Mouse (Mus musculus) small intestine, adult 10 weeks (tissue): ENCODE data around the gene Mospd3. TPM values are rescaled to one million over a fixed set of nuclear protein-coding genes. Genes with fewer than 3 reads are reported as not detected.

Experiments
- polyA plus RNA-seq: library from polyadenylated mRNA; stranded (reverse); fragments of 350-450 nt; fragmentation: Illumina TruSeq; extraction: RNeasy Lipid Tissue Mini Kit (QIAGEN cat#74804); gene quantifications from one replicate; pipeline ENCODE4 v1.2.3, GENCODE M21; 2014; ENCODE audit warnings: low replicate concordance

The Mospd3 gene
- not detected for polyA plus RNA-seq

DNA sequence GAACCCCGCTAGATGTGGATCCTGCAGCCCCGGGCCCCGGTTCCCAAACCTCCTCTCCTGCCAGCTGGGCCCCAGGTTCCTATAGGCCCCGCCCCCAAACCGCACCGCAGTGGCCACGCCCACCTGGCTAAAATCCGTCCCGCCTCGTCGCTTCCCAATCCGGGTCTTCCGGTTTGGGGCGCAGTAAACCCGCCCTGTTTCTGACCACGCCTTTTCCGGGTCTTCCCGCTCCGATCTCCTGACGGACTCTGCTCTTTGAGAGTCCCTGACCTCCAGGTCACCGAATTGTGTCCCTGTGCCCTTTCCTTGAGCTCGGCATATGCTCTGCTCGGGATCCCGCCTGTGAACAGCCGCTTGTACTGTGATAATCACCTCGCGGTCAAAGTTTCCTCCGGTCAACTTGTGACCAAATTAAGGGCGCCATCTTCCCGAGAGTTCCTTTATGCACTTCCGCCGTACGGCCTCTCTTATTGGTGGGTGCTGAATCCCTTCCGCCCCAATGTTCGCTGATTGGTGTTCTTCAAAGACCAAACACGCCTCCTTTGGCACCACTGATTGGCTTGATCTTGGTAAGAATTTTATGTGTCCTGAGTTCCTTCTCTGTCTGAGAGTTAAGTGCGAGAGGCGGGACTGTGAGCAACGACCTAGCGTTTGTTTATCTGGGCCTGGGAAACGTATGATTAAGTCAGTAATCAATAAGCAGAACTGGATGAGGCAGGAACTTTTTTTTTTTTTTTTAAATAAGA, at the start of gene Mospd3:
TSS of gene Mospd3 (minus strand) at position 440 of the 746 bp plus-strand sequence.

DNA sequence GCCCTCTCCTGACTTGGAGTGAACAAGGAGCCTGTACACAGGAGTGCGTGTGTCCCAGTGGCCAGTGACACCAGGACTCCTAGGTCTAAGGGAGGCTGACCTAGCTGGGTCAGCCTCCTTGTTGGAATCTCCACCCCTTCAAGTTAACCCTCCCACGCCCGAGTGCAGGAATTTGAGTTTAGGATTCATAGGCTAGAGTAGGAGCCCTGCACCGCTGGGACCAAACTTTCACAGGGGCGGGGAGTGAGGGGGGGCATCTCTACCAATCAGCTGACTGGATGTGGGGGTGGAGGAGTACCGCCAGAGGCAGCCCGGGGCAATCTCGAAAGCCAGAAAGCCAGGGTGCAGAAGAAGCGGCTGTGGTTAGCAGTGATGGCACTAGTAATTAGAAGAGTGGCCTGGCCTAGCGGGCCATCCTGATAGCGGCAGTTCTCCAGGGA, 44.8 kb upstream of the Mospd3 start, which contains the start of gene Irs3:
TSS of gene Irs3 (minus strand) at position 63 of the 440 bp plus-strand sequence.

DNA sequence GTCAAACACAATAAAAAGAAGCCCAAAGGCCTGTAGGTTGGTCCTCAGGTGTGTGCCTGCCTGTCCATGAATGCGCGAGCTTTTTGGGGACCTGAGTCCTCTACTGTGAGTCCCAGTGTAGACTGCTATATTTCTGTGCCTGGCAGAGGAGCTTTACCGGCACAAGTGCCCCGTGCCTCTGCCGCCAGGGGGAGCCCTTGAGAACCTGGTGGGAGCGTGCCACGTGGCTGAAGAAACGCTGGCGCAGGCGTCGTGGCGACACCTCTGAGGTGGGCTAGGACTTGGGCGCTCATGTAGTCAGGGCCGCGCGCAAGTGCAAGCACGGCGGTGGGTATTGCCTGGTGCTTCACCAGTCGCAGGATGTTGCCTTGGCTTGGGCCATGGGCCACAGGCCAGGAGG, 40.2 kb upstream of the Mospd3 start, which contains the start of gene Sap25:
TSS of gene Sap25 (plus strand) at position 281 of the 400 bp plus-strand sequence.

DNA sequence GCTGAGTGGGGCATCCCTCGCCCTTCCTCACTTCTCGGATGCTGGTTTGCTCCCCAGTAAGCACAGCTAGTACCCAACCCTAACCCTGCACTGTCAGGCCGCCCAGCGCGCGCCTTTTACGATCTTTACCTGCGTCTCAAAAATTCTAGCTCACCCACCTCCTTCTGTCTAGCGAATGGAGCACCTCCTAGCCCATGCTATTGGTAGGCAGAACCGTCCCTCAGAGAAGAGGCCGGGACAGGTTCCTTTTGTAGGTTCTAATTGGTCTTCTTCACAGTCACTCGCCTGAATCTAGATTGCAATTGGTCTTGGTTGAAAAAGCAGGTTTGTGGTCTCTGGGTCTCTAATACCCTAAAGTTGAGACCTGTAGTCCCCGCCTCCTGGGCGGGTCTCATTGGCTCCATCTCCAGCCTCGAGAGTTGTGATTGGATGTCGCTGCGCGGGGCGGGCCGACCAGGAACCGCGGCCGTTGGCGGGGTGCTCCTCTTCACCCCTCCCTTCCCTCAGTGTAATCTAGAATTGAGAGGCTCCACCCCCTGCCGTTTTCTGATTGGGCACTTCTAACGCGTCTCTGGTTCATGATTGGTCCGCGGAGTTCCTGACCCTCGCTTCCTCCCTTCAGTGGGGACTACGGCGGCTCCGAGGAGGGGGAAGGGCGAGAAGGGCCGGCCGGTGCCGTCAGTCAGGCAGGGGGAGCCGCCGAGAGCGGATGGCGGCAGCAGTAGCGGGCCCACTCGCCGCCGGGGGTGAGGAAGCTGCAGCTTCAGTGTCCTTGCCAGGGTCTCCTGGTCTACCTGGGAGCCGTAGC, 27.8 kb upstream of the Mospd3 start, which contains the start of the genes Fbxo24, Lrch4 and Gm20605:
TSS of gene Fbxo24 (minus strand) at position 505 of the 808 bp plus-strand sequence.
TSS of gene Lrch4 (plus strand) at position 624 of the 808 bp plus-strand sequence.
TSS of gene Gm20605 (plus strand) at position 678 of the 808 bp plus-strand sequence.

DNA sequence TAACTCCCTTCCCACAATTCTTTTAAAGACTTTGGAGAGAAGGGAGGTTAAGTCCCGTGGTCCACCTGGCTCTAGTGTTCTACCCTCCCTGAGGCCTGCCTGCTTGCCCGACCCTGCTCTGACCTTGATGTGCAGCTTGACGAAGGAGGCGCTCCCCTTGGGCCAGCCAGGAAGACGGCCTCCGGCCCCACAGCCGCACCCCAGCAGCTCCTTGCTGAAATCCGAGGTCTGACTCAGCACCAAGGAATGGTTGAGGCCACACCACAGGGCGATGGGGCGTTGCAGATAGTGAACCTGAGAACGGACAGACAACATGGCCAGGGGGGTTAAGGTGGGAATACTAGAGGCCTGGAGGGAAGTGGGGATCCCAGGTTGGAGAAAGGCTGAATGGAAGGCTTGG, 12.7 kb upstream of the Mospd3 start, which contains the start of gene Pcolce:
TSS of gene Pcolce (minus strand) at position 235 of the 400 bp plus-strand sequence.

DNA sequence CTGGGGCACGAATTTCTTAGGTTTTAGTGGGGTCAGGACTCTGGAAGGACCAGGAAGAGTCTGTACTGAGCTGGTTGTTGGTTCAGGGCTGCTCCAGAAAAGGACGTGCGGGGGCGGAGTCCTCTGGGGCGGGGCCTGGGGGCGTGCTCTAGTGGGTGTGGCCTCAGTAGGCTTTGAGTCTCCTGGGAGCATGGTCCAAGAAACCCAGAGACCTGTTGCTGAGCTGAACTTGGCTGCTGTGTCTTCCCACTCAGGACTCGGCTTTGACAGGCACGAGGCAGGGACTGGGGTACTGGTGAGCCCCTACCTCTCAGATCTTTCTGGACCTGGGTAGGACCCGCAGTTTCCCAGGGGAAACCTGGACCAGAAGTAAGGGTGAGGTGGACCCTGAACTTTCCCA, 31.2 kb downstream of the Mospd3 start, which contains the start of gene Tfr2:
TSS of gene Tfr2 (plus strand) at position 176 of the 400 bp plus-strand sequence.

DNA sequence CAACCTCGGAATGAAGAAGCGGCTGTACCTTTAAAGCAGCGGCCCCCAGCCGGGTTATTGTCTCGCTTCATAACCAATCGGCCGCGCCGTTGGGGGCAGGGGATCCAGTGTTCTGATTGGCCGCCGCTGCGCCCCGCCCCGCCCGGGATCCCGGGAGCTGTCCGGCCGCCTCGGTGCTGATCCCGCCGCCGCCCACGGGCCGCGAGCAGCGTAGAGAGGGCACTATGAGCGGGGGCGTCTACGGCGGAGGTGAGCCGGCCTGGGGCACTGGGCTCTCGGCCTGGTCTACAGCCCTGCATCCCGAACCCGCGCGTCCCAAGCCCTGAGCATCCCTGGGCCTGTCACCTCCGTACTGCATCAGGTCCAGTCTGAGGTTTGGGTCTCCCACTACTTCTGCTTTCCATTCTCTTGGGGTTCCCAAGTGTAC, 47.4 kb downstream of the Mospd3 start, which contains the start of gene Actl6b:
TSS of gene Actl6b (plus strand) at position 107 of the 427 bp plus-strand sequence.

Other genes starting within 250 kb of the Mospd3 start
- 0.19 TPM for gene Zan, start 124.0 kb downstream of the Mospd3 start, polyA plus RNA-seq
- gene Pop7, start 98.5 kb downstream of the Mospd3 start, polyA plus RNA-seq: not detected
- gene Gigyf1, start 82.5 kb downstream of the Mospd3 start, polyA plus RNA-seq: 0.97 TPM
- not detected for gene Epo, start 67.8 kb downstream of the Mospd3 start, polyA plus RNA-seq
- 1.5 TPM for gene Gnb2, start 67.5 kb downstream of the Mospd3 start, polyA plus RNA-seq
- not detected for gene Actl6b, start 47.5 kb downstream of the Mospd3 start, polyA plus RNA-seq
- gene Tfr2, start 31.2 kb downstream of the Mospd3 start, polyA plus RNA-seq: not detected
- gene Pcolce, start 12.7 kb upstream of the Mospd3 start, polyA plus RNA-seq: 1.5 TPM
- not detected for gene Fbxo24, start 27.9 kb upstream of the Mospd3 start, polyA plus RNA-seq
- 0.30 TPM for gene Lrch4, start 28.1 kb upstream of the Mospd3 start, polyA plus RNA-seq
- not detected for gene Gm20605, start 28.1 kb upstream of the Mospd3 start, polyA plus RNA-seq
- gene Sap25, start 40.3 kb upstream of the Mospd3 start, polyA plus RNA-seq: not detected
- not detected for gene Irs3, start 44.7 kb upstream of the Mospd3 start, polyA plus RNA-seq
- 2.0 TPM for gene Agfg2, start 83.7 kb upstream of the Mospd3 start, polyA plus RNA-seq
- gene Nyap1, start 140.5 kb upstream of the Mospd3 start, polyA plus RNA-seq: 0.22 TPM
- 1.5 TPM for gene Tsc22d4, start 144.7 kb upstream of the Mospd3 start, polyA plus RNA-seq
- gene Ppp1r35, start 177.8 kb upstream of the Mospd3 start, polyA plus RNA-seq: not detected
- 6.3 TPM for gene Mepce, start 186.6 kb upstream of the Mospd3 start, polyA plus RNA-seq
- gene Zcwpw1, start 186.7 kb upstream of the Mospd3 start, polyA plus RNA-seq: 2.7 TPM
- gene Pilra, start 235.2 kb upstream of the Mospd3 start, polyA plus RNA-seq: 4.7 TPM